Mouse (Mus musculus) right cerebral cortex, postnatal 25 days (tissue): ENCODE data around the gene Islr.

ENCODE experiments used
- DNase-seq: peaks from one replicate; pipeline ENCODE4 v3.0.0; 2022

Islr gene

DNA sequence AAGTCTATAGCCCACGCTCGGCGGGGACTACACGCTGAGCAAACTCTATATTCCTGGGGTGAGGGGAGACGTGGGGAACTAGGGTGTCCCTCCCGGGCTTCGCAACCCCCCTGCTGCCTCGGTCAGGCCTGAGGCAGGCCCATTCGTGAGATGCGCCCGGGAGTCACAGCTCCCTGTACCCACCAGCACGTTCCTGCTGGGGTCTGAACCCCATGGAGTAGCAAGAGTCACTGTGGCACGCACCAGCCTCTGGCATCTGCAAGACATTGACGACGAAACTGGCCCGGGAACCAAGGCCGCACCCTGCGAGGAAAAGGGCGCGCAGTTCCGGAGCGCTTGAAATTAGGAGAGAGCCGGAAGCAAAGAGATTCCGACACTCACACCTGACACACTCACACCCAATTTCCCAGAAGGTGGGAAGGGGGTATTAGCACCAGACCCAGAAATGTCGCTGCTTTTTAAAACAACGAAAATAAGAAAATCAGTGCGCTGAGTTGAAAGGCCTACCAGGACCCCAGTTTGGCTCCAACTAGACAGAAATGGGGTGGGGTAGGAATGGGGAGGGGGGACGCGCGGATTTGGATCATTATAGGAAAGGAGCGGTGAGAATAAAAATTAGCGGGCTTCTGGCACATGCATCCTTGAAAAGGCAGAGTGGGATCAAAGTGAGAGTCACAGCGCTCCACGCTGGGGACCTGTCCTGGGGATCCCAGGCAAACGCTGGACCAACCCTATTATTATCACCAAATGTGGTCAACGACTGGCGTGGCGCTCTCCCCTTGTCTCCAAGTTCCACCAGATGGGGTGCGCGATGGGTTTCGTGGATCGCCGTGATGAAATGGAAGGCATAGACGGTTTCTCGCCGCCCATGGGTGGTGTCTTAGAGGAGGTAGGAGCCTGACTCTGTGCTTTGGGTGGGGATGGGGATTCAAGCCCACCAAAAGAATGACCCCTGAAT lies 7.2 kb downstream of the Islr start:
- no peak for DNase-seq

DNA sequence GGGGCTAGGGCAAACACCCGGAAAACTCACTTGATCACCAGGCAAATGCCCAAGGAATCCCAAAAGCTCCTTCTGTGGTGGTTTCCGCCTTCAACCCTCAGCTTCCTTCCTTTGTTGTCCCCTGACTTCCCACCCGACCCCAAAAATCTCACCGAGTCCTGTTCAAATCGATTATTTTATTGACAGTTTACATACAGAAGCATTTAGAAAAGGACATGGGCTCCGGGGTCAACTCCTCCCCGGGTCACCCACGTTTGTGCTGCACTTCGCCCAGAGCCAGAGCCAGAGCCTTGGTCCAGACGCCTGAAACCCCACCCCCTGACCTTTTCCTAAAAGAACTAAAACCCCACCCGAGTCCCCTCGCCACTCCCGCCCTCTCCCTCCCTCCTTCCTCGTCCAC lies 8.0 kb downstream of the Islr start:
- DNase-seq = no peak

DNA sequence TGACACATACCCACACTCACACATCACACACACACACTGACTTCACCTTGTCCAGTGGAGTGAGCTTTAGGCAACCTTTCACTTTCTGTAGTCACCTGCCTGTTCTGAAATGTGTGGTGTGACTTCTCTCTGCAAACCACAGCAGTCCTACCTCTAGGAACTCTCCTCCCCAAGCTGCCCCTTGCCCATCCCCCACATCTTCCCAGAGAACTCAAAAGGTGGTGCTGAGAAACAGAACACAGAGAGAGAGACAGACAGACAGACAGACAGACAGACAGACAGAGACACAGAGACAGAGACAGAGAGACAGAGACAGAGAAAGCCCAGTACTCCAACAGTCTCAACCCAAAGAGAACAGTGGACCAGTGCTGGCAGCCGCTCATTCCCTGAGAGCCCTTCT lies 8.4 kb downstream of the Islr start:
- DNase-seq = no peak

DNA sequence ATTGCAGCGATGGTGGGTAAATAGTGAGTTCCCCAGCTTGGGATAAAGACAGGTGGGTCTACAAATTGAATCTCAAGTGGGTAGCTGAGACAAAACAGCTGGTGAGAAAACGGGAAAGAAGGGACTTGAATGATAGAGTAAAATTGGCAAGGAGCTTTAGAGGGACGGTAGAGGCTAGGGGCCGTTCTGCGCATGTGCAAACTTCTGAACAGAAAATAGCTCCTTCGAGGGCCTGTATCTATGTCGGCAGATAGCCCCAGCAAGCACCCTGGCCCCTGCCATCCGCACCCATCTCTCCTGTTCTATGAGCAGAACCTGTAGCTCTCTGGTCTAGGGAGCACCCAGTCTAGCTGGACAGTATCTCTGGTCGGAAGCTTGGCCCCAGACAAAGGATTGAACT lies 9.9 kb downstream of the Islr start:
- DNase-seq = no peak

DNA sequence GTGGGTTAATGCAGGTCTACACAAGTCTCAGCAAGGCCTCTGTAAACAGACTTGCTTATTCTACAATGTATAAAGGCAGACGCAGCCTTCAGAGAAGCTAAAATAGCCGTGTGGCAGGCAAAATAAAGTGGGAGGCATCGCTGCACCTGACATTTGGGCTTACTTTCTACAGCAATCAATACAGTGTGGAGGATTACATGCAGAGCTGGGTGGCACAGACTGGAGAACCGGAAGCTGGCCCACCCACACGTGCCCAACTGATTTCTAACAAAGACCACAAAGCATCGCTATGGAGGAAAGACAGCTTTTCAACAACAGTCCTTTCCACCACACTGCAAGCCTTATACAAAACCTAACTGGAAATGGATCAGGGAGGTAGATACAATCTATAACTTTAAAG lies 19.6 kb downstream of the Islr start:
- no peak for DNase-seq

DNA sequence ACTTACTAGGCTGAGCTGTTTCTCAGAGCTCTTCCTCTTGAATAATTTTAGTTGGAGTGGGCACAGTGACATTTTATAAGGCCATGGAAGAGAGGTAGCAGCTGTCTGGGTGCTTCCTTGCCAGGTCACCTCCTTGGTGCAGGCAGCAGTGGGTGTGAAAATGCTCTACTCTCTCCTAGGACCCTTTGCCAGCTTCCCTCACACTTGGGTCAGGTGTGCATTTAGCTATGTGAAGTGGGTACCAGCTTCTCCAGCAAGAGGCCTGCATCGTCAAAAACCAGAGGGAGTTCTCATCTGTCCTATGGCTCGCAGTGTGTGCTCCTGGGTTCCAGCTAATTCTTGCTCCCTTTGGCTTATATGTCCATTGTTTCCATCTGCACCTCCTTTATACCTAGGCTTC lies 24.7 kb downstream of the Islr start:
- no peak for DNase-seq

DNA sequence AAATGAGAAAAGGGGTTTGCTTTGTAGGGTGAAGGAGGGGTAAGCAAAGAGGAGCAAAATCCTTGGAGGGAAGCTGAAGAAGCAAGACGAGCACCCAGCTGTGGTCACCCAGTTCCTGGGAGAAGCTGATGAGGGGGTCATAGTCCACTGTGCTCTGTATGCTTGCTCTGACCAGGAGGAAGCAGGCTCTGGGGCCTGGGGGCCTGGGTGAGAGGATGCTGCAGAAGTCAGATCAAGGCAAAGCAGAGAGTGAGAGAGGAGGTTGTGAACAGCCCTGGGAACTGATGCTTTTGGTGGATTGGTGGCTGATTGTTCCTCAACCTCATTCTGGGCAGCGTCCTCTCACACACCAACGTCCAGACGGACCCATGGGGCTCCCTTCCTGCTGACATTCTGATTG lies 26.9 kb downstream of the Islr start:
- DNase-seq = no peak

DNA sequence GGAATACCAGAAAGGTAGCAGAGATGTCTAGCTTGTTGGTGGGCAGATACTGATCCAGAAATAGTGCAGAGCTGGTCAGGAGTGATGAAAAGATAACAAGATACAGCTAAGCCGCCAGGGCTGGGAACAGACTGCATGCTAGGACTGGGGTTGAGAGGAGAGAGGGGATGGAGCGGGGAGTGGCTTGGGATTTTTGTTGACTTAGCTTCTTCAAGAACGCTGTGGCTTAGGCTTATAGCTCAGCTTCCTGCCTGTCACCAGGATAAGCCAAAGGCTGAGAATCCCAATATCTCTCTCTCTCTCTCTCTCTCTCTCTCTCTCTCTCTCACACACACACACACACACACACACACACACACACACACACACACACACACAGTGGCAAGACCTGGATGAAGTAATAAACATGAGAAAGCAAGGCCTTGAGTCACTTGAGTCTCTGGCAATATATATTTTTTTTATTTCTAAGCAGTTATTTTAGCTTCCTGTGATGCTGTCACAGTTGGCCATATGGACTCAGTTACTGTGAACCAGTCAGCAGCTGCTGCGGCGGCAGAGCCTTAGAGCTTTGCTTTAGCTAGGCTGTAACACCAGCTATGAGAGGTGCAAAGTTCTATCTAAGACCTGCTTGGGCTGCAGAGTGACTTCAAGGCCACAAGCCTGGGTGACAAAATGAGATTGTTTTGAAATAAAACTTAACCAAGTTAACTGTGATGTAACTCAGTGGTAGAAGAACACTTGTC lies 28.2 kb downstream of the Islr start:
- peak; percentile 69 for DNase-seq

DNA sequence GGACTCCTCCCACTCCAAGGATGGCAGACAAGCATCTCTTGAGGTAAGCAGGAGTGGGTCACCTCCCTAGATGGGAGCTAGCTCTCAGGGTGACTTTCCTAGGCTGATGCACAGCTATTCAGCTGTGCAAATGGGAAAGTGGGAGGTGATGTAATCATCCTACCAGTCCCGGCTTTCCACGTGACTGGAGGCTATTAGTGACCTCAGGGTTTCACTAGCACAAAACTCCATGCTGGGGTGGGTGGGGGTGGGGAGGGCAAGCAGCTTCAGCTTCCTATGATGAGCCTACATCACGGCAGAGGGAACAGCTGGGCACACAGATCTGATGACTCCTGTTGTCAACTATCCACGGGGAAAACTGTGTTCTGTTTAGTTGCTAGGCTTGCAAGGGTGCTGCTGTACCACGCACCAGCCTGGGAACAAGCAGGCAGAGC lies 29.3 kb downstream of the Islr start:
- DNase-seq = peak; percentile 57

DNA sequence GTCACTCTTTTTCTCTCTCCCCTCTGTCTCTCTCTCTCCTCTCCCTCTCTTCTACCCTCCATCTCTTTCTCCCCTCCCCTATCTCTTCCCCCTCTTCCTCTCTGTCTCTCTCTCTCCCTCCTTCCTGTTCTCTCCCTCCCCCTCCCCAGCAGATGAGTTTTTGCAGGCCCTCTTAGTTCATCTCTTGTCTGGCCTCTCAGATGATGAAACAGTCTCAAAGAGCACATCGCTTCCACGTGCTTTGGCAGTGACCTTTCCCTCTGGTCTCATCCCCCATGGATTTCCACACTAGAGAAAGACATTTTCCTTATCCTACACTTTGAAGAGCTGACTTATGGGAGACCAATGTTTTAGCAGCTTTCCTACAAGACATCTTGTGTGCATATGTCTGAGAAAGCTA lies 31.2 kb downstream of the Islr start:
- no peak for DNase-seq

DNA sequence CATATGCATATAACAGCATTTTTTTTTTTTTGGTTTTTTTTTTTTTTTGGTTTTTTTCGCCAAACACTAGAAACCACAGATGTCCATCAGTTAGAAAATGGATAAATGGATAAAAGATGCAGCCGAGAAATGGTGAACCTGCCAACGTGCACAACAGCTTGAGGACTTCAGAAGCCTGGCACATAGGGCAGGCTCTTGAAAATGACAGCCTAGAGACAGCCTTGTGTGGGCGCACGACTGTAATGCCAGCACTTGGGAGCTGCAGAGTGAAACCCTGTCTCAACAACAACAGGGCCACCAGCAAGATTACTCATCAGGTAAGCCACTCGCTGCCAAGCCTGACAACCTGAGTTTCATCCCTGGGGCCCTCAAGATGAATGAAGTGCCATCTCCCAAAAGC lies 34.7 kb downstream of the Islr start:
- no peak for DNase-seq

DNA sequence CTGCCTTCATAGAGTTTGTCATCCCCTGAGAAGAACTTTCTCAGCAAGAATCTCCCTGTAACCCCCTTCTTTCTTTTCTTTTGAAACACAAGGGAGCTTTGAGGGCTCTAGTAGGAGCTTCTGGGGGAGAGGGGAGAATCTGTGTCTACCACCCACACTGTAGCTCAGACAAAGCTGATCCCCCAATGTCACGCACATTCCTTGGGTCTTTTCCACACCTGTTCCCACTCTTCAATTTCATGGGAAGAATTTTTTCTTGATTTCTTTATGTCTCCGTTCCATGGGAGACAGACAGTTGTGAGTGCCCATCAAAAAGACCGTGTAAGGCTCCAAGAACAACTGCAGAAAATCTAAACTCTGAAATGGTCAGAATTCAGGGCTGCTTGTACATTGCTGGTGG lies 35.2 kb downstream of the Islr start:
- no peak for DNase-seq

DNA sequence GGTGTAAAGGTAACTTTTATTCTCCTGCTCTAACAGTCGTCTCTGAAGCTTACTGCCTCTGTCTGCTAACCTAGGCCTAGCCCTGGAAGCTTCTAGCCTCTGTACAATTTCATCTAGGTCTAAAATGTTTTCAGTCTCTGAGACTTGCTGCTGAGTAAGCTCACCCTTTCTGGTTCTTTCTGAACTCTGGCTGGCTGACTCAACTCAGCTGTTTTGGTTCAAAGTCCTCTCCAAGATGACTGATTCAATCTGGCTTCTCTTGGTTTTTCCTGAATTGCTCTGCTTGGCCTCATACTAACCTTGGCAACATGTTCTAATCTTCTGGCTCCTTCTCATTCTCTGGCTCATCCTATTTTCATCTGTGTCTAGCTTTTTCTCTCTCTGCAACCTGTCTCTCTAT lies 38.3 kb downstream of the Islr start:
- no peak for DNase-seq

DNA sequence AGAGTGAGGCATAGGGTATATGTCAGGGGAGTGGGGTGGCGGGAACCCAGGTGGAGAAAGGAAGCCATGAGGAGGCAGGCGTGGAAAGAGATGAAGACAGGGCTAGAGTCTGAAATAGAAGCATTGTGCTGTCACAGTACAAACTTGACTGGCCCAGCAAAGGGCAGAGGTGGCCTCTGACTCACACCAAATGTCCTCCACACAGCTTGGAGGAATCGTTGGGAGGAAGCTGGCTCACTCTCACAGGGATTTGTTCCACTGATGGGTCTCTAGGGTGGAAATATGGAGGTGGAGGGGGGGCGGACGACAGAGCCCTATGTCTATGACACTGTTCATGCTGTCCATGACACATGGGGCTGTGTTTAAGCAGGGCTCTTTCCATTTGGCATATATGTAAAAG lies 41.0 kb downstream of the Islr start:
- DNase-seq = no peak

DNA sequence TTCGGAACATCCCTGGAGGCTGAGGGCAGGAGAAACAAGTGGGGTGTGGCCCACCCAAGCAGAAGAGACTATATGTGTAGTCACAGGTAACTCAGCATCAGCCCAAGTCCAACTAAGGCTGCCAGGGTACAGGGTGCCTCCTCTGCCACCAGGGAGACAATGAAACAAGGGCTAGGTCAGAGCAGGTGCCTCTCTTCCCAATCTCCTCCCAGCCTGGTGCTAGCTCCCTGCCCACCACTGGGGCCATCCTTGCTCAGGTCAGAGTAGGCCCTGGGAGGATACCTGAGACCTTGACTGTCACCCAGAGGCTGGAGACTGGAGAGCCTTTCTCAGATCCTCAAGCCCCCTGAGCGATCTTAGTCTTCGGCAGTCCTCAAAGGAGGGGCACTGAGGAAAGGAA lies 41.9 kb downstream of the Islr start:
- DNase-seq = no peak

DNA sequence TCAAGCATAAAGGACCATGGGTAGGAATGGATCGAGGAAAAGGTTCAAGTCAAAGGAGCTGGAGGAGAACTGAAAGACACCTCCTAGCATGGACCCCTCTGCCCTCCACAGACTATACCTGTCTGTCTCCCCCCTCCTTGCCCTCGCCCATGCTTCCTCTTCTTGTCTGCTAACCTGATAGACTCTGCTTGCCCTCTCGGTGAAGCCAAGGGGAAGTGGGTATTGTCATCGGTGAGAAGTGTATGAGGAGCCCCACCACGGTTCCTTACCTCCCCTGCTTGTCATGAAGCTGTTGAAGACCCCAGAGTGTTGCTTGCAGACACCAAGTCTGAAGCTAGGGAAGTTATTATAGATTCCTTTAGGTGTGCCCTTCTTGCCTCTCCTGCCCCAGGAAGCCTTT lies 43.8 kb downstream of the Islr start:
- no peak for DNase-seq

DNA sequence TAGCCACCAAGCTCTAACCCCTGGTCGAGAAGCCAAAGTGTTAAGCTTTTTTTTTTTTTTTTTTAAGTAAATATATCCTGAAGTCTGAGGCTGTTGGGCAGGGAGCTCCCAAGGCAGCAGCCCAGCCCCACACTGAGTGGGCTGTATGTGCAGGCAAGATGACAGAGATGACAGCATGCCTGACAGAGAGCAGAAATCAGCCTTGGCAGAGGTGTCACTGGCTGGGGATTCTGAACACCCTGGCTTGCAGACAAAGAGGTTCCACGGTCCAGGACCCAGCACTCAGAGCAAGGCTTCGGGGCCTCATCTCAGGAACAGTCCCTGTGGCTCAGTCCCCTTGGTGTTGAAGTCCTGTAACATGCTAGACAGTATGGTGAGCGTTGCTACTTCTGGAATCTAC lies 44.3 kb downstream of the Islr start:
- no peak for DNase-seq

DNA sequence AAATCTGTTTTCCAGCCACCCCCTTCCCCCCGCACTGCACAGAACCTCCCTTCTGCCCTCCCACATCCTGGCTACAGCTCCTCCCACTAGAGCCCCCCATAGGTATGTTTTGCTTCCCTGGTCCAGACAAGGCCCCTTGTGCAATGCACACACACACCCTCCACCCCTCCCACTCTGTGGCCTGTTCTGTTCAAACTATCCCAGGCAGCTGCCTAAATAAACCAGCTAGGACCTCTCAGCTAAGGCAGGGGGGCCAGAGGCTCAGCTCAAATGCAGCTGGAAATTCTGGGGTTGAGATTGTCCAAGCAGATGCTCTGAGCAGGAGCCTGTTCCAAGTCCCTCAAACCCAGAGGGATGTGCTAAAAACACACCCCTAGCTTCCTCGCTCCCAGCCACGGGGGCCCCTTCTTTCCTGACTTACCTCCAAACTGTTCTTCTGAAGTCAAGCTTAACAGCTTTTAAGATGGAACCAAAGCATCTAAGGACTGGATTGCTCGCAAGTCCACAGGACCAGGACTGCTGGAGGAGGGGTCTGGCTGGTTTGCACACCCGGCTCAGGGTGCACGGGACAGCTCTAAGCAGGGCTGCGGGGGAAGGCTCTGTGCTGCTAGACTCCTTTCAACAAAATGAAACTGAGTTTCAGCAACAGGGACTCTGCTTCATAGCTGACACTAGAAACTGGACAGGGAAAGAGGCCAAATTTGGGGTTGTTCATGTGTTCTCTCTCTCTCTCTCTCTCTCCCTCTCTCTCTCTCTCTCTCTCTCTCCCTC lies 45.4 kb downstream of the Islr start:
- no peak for DNase-seq

DNA sequence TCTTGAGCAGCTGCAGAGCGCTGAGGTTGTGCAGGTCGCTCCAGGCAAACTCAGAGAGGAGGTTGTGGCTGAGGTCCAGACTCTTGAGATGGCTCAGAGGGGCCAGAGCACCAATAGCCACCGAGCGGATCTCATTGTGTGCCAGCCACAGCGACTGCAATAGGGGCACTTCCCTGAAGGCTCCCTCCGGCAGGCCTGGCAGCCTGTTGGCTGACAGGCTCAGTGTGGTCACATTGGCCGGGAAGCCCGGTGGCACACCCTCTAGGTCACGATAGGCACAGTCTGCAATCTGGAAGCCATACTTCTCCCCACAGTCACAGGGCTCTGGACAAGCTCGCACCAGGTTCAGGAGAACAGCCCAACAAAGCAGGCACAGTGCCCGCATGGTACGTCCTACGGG lies 46.3 kb downstream of the Islr start:
- no peak for DNase-seq

DNA sequence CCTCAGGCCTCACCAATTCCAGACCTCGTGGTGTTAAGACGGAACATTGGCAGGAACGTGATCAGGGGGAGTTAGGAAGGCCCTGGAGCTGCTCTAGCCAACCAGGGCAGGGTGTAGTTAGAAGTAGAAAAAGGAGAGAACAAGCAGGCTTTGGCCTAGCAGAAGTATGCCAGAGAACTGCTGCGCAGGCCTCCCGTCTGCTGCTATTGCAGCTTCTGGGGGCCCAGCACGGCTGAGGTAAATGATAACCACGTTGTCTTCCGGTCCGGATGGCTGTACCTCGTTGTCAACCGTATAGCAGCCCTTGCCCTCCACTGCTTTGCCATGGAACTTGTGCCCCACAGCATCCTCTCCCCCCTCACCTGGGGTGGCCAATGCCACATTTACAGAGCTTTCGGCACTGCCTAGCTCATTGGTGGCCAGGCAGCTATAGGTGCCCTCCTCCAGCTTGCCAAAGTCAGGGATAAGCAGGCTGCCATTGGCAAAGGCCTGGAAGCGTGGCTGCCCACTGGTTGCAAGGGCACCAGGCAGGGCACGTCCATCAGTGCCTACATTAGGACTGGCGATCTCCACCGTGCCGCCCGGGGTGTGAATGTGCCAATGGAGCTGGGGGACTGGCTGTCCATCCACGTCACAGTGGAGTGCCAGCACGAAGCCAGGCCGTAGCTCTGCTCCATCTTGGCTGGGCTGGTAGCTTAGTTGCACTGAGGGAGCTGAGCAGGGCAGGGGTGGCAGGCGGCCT lies 47.1 kb downstream of the Islr start:
- DNase-seq = no peak

DNA sequence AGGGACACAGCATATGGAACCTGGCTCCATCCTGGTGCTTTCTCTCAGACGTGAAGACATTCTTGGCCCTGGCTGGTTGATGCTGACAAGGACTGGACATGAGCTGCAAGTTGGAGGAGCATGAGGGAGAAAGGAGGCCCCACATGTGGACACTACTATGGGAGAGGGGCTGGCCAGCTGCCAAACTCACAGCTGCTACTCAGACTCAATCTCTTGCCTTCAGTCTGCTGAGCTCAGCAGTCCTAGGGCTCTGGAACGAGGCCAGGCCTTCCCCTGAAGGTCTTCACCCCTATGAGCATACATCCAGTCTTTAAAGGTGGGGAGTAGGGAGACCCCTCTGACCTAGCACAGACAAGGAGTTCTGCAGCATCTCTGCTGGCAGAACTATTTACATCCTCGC lies 48.7 kb downstream of the Islr start:
- DNase-seq = no peak

DNA sequence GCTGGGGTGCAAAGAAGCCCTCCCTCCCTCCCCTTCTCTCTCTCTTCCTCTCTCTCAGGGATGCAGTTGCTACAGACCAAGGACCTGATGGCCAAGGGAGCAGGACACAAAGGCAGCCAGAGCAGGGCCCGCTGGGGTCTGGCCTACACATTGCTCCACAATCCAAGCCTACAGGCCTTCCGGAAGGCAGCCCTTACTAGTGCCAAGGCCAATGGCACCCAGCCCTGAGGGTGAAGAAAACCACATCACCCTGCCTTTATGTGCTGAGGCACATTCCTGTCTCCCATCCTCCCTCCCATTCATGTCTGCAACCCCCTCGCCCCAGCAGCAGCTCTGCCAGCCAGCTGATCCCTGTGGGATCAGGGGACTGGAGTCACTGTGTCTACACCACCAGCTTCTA lies 51.0 kb downstream of the Islr start:
- DNase-seq = no peak
